Mouse (Mus musculus): ENCODE data around the gene Flot2.

DNA sequence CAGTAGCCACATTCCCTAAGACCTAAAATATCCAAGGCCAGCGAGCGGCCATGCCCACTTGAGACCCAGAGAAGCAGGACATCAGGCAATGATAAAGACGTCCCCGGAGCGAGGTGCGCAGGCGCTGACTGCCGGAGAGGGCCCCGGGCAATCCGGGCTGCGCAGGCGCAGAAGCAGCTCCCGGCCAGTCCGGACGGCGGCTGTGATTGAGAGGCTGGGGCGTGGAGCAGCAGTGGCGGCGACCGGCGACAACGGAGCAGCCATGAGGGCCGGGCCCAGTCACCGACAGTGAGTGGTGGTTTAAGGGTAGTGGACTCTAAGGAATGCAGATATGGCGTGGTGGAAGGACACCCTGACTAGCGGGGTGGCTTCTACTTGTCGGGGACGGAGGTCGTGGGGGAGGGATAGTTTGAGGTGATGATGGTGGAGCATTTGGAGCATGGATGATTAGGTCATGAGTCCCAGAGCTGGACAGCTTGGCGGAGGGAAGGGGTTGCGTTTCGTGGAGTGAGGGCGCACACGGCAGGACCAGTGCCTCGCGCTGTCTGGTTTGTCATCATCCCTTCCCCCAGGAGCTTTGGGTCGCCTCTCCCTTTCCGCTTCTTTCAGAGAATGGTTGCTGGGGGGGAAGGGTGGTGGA lies 56.9 kb downstream of the Flot2 start, which contains the start of gene Fam222b:
- TF ChIP-seq CTCF (IDR thresholded peaks at IDR 0.05; ENCODE audit: extremely low read depth, insufficient read depth, low read length) (no peak), POLR2A (IDR thresholded peaks at IDR 0.05; ENCODE audit: extremely low read depth, insufficient read depth, low read length) (peak; percentile 79)
